Mouse (Mus musculus) heart, embryonic 16.5 days (tissue): ENCODE results near the gene Zeb2. TPM values are rescaled to one million over a fixed set of nuclear protein-coding genes. Genes with fewer than 3 reads are reported as not detected.

Source experiments
- ATAC-seq: fragments of 200-750 bp; cut with Nextera tagmentation; replicated peaks from 2 replicates; pipeline ENCODE4 v1.8.0; 2017; ENCODE audit warnings: moderate number of reproducible peaks; ENCODE audit not compliant: insufficient read depth, low FRiP score; ENCODE audit errors: extremely low read depth
- H3K27ac ChIP-seq: fragments of 300-500 bp; sonication (generic); 2 replicates; pipeline ENCODE4 v1.5.1; 2014; ENCODE audit warnings: mild to moderate bottlenecking, low read length, control low read depth, moderate library complexity
- H3K27me3 ChIP-seq: fragments of 300-500 bp; sonication (generic); 2 replicates; pipeline ENCODE4 v1.6.1; 2014; ENCODE audit warnings: low read length, mixed read lengths; ENCODE audit not compliant: control insufficient read depth, insufficient read depth
- H3K36me3 ChIP-seq: fragments of 300-500 bp; sonication (generic); 2 replicates; pipeline ENCODE4 v1.6.1; 2014; ENCODE audit not compliant: control insufficient read depth, insufficient read depth
- H3K4me1 ChIP-seq: fragments of 300-500 bp; sonication (generic); 2 replicates; pipeline ENCODE4 v1.6.1; 2014; ENCODE audit warnings: low read length, mixed read lengths; ENCODE audit not compliant: control insufficient read depth, insufficient read depth
- H3K4me2 ChIP-seq: fragments of 300-500 bp; sonication (generic); 2 replicates; pipeline ENCODE4 v1.6.1; 2014; ENCODE audit warnings: low read depth, mild to moderate bottlenecking, control low read depth, low read length
- H3K4me3 ChIP-seq: fragments of 300-500 bp; sonication (generic); 2 replicates; pipeline ENCODE4 v1.5.1; 2014; ENCODE audit warnings: mild to moderate bottlenecking, control low read depth, low read length
- H3K9ac ChIP-seq: fragments of 300-500 bp; sonication (generic); 2 replicates; pipeline ENCODE4 v1.6.1; 2014; ENCODE audit warnings: low read length, control low read depth
- H3K9me3 ChIP-seq: fragments of 300-500 bp; sonication (generic); replicated peaks from 2 replicates; pipeline ENCODE4 v1.6.1; 2016; ENCODE audit warnings: low read length; ENCODE audit not compliant: control insufficient read depth
- WGBS: fragments of 180-500 bp; shearing (Covaris S2); extraction: QIAGEN DNeasy Blood & Tissue Kit; methylation state at CpG from one replicate; pipeline ENCODE4 v1.1.7; 2014; 5-methylcytosine and 5-hydroxymethylcytosine counted together
- polyA plus RNA-seq: library from polyadenylated mRNA; unstranded; fragments of >200 nt; fragmentation: Nextera tagmentation; extraction: Ambion mirVana; gene quantifications from 2 replicates; pipeline ENCODE4 v1.2.1, GENCODE M21; 2015

Zeb2 gene
- polyA plus RNA-seq, 1 experiment from 2014 or later = 19.9 TPM

DNA sequence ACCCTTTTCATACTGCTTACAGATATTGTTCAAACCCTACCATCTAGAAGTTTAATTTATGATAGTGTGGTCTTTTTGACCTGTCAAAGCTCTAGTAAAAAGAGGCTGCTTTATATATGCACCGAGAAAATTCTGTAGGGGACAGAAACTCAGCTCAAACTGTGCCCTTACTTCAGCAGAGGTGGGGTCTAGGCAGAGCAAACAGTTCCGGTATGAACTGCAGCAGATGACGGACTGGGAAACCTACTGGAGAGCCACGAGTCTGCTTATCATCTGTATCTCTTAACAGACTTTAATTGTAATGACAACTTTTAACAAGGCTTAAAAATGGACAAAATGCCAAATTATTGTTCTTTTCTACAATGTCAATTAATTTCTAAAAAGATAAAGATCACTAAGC, 30.0 kb downstream of the Zeb2 start:
- Histone ChIP-seq H3K27ac (no peak overlapping the region), H3K9ac (no peak overlapping the region), H3K9me3 (no peaks in the 10 kb centered on the region), H3K36me3 (no peaks in the 10 kb centered on the region), H3K4me3 (no peak overlapping the region), H3K4me2 (no peak overlapping the region), H3K4me1 (peaks cover 17% of the 10 kb centered on the region), H3K27me3 (no peaks in the 10 kb centered on the region)
- WGBS = 47% methylated on average over 4 of the region's 4 CpGs
- ATAC-seq = no peak

DNA sequence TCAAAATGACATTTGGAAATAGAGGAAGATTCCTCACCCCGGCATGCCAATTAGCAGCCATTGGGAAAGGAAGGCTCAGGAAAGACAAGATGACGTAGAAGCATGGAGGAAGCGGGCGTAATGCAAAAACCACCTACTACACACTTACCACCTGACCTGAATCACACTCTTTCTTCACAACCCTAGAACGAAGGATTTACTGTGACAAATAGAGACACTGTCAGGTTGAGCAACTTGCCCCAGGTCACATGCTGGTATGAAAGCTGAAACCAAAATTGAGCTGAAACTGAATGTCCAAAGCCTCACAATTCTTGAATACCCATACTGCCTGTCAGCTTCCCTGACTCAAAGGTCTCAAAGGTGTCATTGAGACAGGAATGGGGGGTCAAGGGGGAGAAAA, 31.5 kb downstream of the Zeb2 start:
- no peak overlapping the region for H3K4me2 ChIP-seq
- ATAC-seq = no peak
- 88% methylated on average over 5 of the region's 5 CpGs for WGBS
- no peak overlapping the region for H3K4me3 ChIP-seq
- H3K27ac ChIP-seq = no peak overlapping the region
- no peaks in the 10 kb centered on the region for H3K27me3 ChIP-seq
- no peaks in the 10 kb centered on the region for H3K36me3 ChIP-seq
- no peak overlapping the region for H3K9ac ChIP-seq
- no peaks in the 10 kb centered on the region for H3K9me3 ChIP-seq
- H3K4me1 ChIP-seq = peaks cover 25% of the 10 kb centered on the region

DNA sequence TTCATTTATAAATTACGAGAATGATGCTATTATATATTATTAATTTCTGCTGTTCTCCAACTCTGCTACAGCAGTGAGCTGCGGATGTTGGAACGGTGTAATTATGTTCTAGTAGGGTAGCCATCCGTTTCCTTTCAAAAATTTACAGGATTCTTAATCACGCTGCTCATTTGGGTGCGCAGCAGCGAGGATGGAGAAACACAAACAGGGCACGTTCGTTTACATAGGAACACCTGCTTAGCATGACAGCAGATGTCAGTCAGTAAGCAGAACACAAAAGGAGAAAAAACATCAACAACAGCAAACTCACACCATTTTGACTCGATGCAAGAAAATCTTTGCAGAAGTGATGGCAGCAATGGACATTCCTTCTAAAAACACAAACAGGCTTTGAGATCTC, 34.2 kb downstream of the Zeb2 start:
- Histone ChIP-seq H3K9me3 (no peaks in the 10 kb centered on the region), H3K27me3 (no peaks in the 10 kb centered on the region), H3K4me2 (no peak overlapping the region), H3K36me3 (no peaks in the 10 kb centered on the region), H3K9ac (no peak overlapping the region), H3K4me1 (peaks cover 14% of the 10 kb centered on the region), H3K4me3 (no peak overlapping the region), H3K27ac (no peak overlapping the region)
- WGBS = 80% methylated on average over 10 of the region's 10 CpGs
- no peak for ATAC-seq

DNA sequence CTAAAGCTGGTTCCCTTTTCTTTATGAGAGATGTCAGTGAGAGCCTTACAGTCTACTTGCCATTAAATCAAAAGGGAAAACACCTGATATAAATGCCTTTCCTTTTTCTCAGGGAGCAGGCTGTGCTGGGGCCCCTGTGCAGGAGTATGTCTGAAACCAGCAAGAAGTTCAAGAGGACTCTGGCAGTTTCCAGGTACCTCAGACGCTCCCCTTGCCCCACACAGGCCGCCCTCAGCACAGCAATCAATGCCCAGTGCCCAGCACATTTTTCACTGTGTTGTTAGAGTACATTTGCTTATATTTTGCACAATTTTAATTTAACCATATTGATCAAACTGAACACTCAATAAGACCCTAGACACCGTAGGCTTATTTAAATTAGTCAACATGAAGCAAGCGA, 35.6 kb downstream of the Zeb2 start:
- H3K27me3 ChIP-seq = no peaks in the 10 kb centered on the region
- no peak for ATAC-seq
- no peak overlapping the region for H3K4me3 ChIP-seq
- H3K4me1 ChIP-seq = peaks cover 17% of the 10 kb centered on the region
- H3K9ac ChIP-seq = no peak overlapping the region
- no peak overlapping the region for H3K27ac ChIP-seq
- H3K36me3 ChIP-seq = 0 out of 2 replicates have a peak, but pooled peaks cover 3% of the 10 kb centered on the region
- no peaks in the 10 kb centered on the region for H3K9me3 ChIP-seq
- WGBS = 81% methylated on average over 4 of the region's 4 CpGs
- no peak overlapping the region for H3K4me2 ChIP-seq

DNA sequence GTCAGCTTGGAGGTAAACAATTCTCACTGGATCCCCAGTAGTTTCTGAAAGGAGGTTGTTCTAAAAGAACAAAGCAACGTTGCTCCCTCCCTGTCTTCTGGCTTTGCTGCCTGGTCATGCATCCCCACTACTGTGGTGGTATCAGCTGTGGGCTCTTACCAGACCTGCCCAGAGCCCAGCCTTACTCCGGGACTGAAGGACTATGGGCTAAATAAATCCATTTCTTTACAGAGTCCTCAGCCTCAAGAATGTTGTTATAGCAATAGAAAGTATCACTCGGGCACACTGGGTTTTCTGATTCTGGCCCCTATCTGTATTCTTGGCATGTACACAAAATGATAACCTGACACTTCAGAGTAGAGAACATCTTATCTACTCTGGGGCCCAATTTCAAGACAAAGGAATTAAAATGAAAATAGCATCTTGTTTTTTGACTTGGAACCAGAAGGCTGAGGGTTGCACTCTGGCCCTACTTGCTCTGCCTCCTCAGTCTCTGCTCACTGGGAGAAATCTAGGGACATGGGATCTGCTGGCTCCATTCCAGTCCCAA, 39.2 kb downstream of the Zeb2 start:
- H3K27ac ChIP-seq = peak overlapping the region; percentile 17; the same call in 1 of the 2 replicates

DNA sequence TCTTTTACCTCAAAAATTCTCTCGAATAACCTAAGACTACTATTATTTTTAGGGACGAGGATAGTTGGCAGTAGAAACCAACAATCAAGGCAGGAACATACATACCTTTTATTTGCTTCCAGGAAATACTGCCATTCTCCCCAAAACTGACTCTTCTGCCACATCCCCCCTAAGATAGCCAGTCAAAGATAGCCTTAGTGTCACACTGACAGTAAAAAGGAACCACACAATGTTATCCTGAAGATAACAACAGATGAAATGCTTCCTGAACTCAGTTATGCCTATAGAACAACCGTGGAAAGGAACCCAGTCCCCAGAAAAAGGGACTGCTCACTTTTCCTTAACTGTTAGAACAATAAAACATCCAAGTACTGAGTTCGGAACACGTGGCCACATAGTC, 39.8 kb downstream of the Zeb2 start:
- Histone ChIP-seq H3K27ac (peak overlapping the region; percentile 29; the same call in 1 of the 2 replicates), H3K9me3 (no peaks in the 10 kb centered on the region), H3K4me2 (no peak overlapping the region), H3K9ac (no peak overlapping the region), H3K27me3 (no peaks in the 10 kb centered on the region), H3K4me1 (peaks cover 17% of the 10 kb centered on the region), H3K36me3 (0 out of 2 replicates have a peak, but pooled peaks cover 3% of the 10 kb centered on the region), H3K4me3 (no peak overlapping the region)
- 76% methylated on average over 5 of the region's 5 CpGs for WGBS
- no peak for ATAC-seq

More for the DNA sequence above, 39.2 kb downstream of the Zeb2 start:
- H3K4me1 ChIP-seq = peaks cover 17% of the 10 kb centered on the region
- H3K9ac ChIP-seq = no peak overlapping the region
- no peaks in the 10 kb centered on the region for H3K9me3 ChIP-seq
- no peak overlapping the region for H3K4me2 ChIP-seq
- ATAC-seq = no peak
- H3K27me3 ChIP-seq = no peaks in the 10 kb centered on the region
- WGBS = 21% methylated on average over 3 of the region's 3 CpGs
- no peak overlapping the region for H3K4me3 ChIP-seq
- H3K36me3 ChIP-seq = 0 out of 2 replicates have a peak, but pooled peaks cover 3% of the 10 kb centered on the region

DNA sequence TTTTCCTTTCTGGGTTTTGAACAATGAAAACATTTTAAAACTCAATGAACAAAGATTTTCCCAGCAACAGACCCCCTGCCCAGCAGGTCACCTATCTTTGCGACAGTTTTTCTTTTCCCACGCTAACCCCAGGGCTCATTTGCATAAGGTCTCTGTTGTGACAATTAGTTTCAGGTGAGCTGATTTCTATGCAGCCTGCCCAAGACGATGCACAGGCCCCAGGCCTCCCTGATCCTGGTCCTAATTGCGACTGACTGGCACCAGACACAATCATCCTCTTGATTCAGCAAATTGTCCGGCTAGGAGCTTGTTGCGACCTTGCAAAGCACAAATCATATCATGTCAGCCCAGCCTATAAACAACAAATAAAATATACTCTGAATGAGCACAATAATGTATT, 44.2 kb downstream of the Zeb2 start:
- Histone ChIP-seq H3K4me3 (no peak overlapping the region), H3K4me2 (no peak overlapping the region), H3K36me3 (0 out of 2 replicates have a peak, but pooled peaks cover 3% of the 10 kb centered on the region), H3K9ac (no peak overlapping the region), H3K27ac (no peak overlapping the region), H3K9me3 (no peaks in the 10 kb centered on the region), H3K27me3 (no peaks in the 10 kb centered on the region), H3K4me1 (peaks cover 12% of the 10 kb centered on the region)
- ATAC-seq = no peak
- WGBS = 74% methylated on average over 6 of the region's 6 CpGs

DNA sequence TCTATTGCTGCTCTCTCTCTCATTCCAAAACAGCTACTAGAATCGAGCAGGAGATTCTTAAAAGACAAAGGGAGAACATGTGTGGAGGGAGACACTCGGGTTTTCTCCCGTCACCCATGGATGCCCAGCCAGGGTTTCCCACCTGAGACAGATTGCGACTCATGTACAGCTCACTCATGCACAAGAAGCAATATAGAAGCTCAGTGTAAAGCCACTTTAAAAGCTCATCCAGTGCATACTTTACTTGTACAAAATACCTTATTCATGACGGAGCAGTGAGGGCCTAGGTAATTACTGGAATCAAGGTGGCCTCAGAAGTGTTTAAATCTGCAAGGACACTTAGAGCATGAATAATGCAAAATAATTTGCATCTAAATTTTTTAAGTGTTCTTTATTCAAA, 45.9 kb downstream of the Zeb2 start:
- no peak for ATAC-seq
- Histone ChIP-seq H3K27me3 (no peaks in the 10 kb centered on the region), H3K9me3 (no peaks in the 10 kb centered on the region), H3K9ac (no peak overlapping the region), H3K36me3 (no peaks in the 10 kb centered on the region), H3K27ac (no peak overlapping the region), H3K4me3 (no peak overlapping the region), H3K4me2 (no peak overlapping the region), H3K4me1 (peaks cover 13% of the 10 kb centered on the region)
- WGBS = 70% methylated on average over 5 of the region's 5 CpGs

DNA sequence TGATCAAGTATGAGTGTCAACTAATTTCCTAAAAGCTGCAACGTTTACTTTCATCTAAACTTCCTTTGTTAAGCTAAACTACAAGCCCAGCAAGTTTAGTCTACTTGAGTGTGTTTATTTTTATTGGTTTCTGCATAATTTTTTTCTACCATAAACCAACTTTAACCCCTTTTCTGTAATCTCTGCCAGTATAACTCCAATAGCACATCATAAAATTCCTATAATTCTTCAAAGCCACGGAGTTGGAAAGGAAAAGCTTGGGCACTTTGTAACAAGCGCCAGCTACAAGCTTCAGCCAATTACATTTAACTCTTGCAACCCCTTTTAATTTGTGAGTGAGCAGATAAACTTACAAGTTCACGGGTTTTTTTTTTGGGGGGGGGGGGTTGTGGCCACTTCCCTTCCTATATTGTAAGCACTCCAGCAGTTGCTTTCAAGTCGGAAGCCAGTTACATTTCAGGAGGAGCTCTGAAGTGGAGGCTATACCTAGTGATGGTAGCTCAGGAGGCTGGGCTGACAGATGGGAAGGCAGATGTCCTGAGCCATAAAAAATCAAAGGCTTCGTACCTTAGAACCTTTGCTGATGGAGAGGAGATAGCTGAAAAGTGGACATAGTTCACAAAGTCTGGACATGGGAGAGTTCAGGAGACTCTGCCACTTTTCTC, 46.5 kb downstream of the Zeb2 start:
- H3K36me3 ChIP-seq = no peaks in the 10 kb centered on the region
- H3K27me3 ChIP-seq = no peaks in the 10 kb centered on the region
- WGBS = 47% methylated on average over 6 of the region's 6 CpGs
- no peak for ATAC-seq
- peaks cover 13% of the 10 kb centered on the region for H3K4me1 ChIP-seq
- no peak overlapping the region for H3K9ac ChIP-seq
- no peak overlapping the region for H3K4me2 ChIP-seq
- no peak overlapping the region for H3K4me3 ChIP-seq
- H3K27ac ChIP-seq = no peak overlapping the region
- H3K9me3 ChIP-seq = no peaks in the 10 kb centered on the region
